Mouse (Mus musculus) left cerebral cortex, postnatal 10 days (tissue): ENCODE data around the gene Zfp579. TPM values are rescaled to one million over a fixed set of nuclear protein-coding genes. Genes with fewer than 3 reads are reported as not detected.
"Not testable (repeated sequence)": the region's sequence is repeated elsewhere in the genome, so short reads cannot be mapped to it uniquely, and the experiment has no call there.

Experiments used
- DNase-seq, 2 experiments: peaks; one replicate each; pipeline ENCODE4 v3.0.0; 2021 to 2022; ENCODE audit warnings: low spot score in 2 of 2, mixed read lengths in 1 of 2; ENCODE audit errors: extremely low spot score in 1 of 2
- intact Hi-C: fragments of 180-260 bp; cut with DNase I; formaldehyde crosslinking; loops from one replicate; pipeline ENCODE4 v1.15.1; 2025
- total RNA-seq, 2 experiments: library from RNA; stranded (reverse); gene quantifications; 2 replicates each; pipeline ENCODE4 v1.2.3; 2021

Gene Zfp579
- 10 to 100 TPM; 29.7 to 33.6 TPM for total RNA-seq

DNA sequence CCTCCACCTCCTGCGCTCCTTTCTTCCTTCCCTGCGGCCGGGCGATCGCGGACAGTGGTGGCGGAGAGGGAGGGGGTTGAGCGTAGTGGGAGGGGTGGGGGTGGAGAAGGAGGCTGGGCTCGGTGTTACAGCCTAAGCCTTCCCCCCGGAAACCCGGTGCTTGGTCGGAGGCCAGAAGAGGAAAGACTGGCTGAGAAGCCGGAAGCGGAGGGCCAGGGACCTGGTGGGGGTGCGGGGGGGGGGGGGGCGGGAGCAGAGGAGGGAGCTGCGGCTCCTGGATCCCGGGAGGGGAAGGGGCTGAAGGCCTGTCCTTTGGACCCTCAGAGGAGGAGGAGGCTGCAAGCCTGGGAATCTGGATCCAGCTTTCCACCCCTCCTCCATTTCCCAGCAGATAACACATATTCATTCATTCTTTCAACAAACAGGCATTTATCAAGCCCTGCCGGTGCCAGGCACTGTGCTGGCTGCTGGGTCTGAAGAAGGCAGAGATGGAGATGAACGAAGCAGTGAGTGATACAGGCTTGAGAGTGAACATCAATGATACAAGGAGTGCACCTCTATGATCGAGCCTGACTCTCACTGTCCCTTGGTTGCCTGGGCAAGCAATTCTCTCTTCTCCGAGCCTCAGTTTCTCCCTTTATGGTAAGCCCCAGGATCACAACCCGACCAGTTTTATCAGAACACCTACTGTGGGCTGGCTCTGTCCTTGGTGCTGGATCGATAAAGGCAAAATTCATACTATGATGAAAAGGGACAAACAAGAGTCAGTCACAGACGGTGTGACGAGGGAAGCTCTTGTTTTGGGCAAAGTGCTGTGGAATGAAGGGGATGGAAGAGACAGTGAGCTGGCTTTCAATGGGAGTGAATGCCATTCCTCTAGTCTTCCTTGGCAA is at the start of gene Zfp579:
TSS of gene Zfp579 (minus strand) at position 156 of the 893 bp plus-strand sequence.
- intact Hi-C loops, result no loop called here
- peak; percentile 93 to 96 for DNase-seq

DNA sequence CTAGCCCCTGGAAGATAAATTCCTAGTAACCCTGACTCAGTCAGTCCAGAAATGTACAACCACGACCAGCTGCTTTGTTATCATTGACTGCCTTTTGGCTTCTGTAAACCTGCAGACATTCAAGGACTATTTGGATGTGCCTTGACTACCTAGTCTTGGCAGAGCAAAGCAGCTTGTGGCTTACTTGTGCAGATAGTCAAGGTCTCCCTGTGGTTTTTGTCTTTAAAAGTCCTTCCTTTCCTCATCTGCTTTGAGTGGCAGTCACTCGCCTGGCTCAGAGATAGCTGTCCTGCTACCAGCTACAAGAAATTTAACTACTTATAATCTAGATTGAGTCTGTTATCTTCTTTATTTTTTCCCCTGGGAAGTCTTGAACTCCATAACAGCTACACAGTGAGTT is 49.0 kb upstream of the Zfp579 start:
- DNase-seq, result no peak
- intact Hi-C loops, result loop anchor here (5.0 kb wide), 1 partner anchor 103 kb away; no protein-coding TSS in a partner anchor

DNA sequence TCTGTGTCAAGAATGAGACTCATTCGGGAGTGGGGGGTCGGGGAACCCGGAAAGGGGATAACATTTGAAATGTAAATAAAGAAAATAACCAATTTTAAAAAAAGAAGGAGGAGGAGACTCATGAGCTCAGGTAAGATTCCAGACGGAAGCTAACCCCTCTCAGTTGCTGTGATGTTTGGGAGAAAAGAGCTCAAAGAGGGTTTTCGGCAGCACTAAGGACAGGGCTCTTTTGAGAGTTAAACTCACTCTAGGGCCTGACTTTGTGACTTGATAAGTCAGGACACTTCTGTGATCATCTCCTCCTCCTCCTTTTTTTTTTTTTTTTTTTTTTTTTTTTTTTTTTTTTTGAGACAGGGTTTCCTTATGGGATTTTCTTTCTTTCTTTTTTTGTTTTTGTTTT is 43.0 kb upstream of the Zfp579 start:
- no peak for DNase-seq
- intact Hi-C loops, result no loop called here

DNA sequence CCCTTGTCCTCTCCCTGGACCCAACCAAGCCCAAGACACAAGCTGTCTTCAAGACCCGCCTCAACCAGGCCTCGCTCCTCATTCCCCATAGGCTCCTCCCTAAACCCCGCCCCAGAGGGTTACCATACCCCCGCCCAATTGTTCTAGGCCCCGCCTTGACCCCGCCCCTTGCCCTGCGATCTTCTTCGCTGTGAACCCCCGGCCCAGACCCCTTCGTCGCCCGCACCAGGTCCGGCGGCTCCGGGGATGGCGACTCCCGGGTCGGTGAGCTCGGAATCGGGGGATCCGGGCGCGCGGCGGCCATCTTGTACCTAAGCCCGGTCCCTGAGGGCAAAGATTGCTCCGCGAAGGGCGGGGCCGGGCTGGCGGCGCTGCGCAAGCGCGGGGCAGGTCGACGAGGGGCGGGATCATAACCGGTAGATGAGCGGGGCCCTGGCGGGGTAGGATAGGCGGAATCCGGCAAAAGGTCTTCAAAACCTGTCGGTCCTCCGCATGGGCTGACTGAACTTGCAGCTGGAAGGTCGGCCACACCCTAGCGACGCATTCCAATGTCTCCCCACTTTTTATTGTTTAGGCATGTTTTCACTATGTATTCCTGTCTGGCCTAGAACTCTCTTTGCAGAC is 42.3 kb upstream of the Zfp579 start, which contains the start of gene Zfp784:
TSS of gene Zfp784 (minus strand) at position 338 of the 624 bp plus-strand sequence.
- DNase-seq, result peak; percentile 82 to 96
- intact Hi-C loops, result no loop called here

DNA sequence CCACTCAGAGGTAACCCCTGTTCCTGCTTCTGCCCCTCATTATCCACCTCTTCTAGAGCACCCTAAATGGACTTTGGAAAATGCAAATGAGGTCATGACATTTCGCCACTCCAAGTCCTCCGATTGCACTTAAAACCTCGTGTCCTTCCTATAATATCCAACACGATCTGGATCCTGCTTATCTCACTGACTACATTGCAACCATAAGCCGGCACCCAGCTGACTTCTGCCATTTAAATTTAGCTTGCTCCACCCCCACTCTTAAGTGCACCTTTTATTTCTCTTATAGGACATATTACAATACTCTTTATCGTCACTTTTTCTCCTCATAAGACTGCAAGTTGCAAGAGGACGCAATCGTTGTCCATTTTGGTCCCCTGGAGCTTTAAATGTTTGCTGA is 41.5 kb upstream of the Zfp579 start:
- no peak for DNase-seq
- intact Hi-C loops, result no loop called here

DNA sequence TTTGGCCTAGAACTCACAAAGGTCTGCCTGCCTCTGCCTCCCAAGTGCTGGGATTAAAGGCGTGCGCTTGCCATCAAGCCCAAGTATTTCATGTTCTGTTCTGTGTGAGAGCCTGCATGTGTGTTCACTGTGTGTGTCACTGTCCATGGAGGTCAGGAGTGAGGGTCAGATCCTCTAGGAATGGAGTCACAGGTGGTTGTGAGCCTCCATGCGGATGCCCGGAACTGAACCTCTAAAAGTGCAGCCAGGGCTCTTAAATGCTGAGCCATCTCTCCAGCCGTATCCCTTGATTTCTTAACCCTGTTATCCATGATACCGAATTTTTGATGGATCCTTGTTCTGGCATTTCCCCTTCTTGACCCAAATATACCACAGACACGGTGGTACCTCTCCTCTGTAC is 41.1 kb upstream of the Zfp579 start:
- no peak for DNase-seq
- intact Hi-C loops, result no loop called here

DNA sequence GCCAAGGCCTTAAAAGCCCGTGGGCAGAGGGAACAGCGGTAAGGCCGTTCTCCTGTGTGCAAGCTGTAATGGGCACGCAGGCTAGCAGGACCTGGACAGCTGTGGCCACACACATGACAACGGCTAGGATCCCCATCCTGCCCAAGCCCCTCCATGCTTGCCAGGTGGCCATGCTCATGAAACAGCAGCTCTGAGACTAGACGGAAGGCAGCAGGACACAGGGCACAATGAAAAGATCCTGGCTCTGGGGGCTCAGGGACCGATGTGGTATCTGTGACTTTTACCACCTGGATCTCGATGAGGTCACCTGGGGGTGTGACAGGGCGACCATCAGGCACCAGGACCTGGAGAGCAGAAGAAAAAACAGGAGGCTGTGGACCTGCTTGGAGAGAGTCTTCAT is 40.2 kb upstream of the Zfp579 start:
- DNase-seq, result no peak
- intact Hi-C loops, result no loop called here

DNA sequence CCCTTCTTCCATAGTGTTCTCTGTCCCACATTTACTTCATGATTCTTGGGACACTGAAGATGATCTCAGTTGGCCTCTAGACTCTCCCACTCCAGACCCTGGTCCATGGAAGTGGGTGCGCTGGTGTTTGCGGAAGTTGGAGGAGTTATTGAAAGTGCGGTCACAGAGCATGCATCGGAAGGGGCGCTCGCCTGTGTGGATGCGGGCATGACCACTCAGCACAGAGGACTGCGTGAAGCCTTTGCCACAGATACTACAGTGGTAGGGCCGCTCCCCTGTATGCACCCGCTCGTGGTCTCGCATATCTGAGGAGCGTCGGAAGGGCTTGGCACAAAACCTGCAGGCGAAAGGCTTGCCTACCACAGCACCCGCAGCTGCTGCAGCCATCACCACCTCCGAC is 39.7 kb upstream of the Zfp579 start:
- intact Hi-C loops, result no loop called here
- peak in 1 of 2 experiments; percentile 30 for DNase-seq

DNA sequence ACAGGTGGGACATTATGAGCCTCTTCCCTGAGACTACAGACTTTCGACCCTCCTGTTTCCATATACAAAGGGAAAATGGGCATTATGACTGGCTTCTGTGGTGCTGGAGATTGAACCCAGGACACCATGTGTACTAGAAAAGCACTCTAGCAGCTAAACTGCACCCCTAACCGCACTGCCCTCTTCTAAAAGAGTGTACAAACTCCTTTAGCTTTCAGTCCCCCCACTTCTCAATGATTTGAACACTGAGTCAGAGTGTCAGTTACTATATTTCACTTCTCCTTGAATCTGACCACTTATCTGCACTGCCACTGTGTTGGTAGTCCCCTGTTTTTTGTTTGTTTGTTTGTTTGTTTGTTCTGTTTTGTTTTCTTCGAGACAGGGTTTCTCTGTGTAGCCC is 37.9 kb upstream of the Zfp579 start, which contains the start of gene 4632433K11Rik:
TSS of gene 4632433K11Rik (plus strand) at position 301 of the 400 bp plus-strand sequence.
- intact Hi-C loops, result no loop called here
- no peak for DNase-seq

DNA sequence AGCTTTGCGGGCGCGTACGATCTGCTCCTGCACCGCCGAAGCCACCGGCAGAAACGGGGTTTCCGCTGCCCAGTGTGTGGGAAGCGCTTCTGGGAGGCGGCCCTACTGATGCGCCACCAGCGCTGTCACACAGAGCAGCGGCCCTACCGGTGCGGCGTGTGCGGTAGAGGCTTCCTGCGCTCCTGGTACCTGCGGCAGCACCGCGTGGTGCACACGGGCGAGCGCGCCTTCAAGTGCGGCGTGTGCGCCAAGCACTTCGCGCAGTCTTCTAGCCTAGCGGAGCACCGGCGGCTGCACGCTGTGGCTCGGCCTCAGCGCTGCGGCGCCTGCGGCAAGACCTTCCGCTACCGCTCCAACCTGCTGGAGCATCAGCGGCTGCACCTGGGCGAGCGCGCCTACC is 35.5 kb upstream of the Zfp579 start:
- intact Hi-C loops, result no loop called here

DNA sequence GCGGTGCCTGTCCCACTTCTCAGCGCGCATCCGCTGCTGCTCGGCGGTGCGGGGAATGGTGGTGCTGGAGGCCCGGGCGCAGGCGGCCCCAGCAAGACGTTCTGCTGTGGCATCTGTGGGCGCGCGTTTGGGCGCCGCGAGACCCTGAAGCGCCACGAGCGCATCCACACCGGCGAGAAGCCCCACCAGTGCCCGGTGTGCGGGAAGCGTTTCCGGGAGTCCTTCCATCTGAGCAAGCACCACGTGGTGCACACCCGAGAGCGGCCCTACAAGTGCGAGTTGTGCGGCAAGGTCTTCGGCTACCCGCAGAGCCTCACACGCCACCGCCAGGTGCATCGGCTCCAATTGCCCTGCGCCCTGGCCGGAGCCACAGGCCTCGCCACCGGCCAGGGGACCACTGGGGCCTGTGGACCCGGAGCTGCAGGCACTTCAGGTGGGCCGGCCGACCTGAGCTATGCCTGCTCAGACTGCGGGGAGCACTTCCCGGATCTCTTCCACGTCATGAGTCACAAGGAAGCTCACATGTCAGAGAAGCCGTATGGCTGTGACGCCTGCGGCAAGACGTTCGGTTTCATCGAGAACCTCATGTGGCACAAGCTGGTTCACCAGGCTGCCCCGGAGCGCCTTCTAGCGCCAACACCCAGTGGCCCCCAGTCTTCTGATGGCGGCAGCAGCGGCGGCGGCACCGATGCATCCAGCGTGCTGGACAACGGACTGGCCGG is 34.8 kb upstream of the Zfp579 start:
- peak in 1 of 2 experiments; percentile 36 for DNase-seq
- intact Hi-C loops, result no loop called here

More for the DNA sequence above, 35.5 kb upstream of the Zfp579 start:
- no peak for DNase-seq

DNA sequence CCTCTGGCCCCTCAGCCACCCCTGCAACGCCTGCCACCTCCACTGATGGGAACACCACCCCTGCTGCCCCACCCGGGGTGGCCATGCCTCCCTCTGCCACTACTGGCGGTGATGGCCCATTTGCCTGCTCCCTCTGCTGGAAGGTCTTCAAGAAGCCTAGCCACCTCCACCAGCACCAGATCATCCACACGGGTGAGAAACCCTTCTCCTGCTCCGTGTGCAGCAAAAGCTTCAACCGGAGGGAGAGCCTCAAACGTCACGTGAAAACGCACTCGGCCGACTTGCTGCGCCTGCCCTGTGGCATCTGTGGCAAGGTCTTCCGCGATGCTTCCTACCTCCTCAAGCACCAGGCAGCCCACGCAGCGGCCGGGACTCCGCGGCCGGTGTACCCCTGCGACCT is 34.0 kb upstream of the Zfp579 start:
- intact Hi-C loops, result no loop called here

DNA sequence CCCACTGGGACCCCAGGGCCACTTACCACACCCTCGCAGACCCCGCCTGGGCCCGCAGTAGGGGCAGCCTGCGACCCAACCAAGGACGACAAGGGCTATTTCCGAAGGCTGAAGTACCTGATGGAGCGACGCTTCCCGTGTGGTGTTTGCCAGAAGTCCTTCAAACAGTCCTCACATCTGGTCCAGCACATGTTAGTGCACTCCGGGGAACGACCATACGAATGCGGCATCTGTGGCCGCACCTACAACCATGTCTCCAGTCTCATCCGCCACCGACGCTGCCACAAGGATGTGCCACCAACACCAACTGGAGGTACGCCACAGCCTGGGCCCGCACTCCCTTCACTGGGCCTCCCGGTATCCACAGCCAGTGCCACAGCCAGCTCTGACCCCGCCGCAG is 33.6 kb upstream of the Zfp579 start:
- no peak for DNase-seq
- intact Hi-C loops, result no loop called here

More for the DNA sequence above, 34.0 kb upstream of the Zfp579 start:
- DNase-seq, result peak in 1 of 2 experiments; percentile 37

DNA sequence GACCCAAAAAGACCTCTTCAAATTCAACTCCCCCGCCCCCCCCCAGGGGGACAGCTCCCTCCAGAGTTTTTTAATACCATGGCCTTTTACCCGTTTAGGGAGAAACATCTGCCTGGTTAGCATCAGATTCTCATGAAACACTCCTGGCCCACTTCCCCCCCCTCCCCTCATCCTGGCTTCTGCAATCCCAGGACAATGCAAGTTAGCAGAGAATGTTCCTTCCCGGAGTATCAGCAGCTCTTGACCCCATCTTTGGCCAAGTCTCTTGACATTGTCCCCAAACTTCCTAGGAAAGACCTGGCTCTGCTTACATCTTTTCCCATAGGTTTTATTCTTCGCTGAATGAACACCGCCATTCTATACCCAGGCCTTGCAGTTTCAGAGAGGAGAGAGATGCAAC is 25.2 kb upstream of the Zfp579 start:
- peak in 1 of 2 experiments; percentile 25 for DNase-seq
- intact Hi-C loops, result no loop called here

DNA sequence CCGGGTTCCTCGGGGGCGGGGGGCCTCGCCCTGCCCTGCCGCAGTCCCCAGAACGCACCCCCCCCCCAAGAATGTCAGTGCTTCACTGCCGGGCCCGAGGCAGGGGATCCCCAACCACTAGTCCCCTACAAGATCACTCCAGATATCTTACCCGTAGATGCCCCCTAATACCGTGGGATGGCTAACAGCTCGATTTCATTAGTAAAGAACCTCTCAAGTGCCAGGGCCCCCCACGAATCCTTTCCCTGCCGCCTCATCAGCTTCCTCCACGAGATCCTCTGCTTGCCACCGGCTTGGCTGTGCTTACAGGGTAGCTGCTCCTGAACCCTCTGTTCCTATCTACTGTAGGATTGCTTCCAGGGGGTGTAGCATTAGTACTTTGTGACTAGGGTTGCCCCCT is 24.7 kb upstream of the Zfp579 start:
- intact Hi-C loops, result no loop called here
- no peak for DNase-seq

DNA sequence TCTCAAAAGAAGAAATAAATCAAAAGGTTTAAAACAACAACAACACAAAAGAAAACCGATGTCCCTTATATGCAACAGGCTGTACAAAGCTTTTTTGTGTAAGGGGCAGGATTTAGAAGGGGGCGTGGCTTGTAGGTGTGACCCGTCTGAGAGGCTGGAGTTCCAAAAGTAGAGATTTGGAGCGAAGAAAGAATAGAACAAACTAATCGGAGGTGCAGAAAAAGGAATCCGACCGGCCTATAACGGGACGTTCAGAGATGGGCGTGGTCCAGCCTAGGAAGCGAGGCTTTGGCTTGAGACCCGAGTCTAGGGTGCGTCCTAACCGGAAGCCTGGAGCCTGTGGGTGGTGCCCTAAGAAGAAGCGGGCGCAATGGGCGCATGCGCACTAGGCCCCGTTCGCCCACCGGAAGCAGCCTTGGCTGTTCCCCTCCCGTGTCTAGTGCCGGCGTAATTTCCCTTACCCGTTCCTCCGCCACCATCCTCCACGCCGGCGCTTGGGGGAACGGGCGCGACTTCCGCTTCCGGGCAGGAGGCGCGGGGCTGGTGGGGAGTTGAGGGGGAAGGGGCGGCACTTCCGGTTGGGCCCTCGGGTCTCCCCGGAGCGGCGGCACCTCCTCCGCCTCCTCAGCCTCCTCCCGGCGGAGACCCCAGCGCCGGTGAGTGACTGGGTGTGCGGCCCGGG is 24.2 kb upstream of the Zfp579 start, which contains the start of the genes Zfp865 and Ccdc106:
TSS of gene Zfp865 (plus strand) at position 377 of the 682 bp plus-strand sequence.
TSS of gene Ccdc106 (plus strand) at position 554 of the 682 bp plus-strand sequence.
- intact Hi-C loops, result no loop called here
- DNase-seq, result peak; percentile 99 to 100

DNA sequence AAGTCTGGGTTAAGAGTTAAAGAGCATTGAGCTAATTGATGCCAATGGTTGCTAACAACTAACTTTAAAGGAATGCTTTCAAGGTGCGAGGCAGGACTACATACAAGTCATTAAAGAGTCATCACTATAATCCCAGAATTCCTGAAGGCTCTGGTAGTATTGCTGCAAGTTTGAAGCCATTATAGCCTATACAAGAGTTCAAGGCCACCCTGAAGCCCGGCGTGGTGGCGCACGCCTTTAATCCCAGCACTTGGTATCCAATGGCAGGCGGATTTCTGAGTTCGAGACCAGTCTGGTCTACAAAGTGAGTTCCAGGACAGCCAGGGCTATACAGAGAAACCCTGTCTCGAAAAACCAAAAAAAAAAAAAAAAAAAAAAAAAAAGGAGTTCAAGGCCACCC is 23.6 kb upstream of the Zfp579 start:
- DNase-seq, intact Hi-C loops: not testable (repeated sequence)

DNA sequence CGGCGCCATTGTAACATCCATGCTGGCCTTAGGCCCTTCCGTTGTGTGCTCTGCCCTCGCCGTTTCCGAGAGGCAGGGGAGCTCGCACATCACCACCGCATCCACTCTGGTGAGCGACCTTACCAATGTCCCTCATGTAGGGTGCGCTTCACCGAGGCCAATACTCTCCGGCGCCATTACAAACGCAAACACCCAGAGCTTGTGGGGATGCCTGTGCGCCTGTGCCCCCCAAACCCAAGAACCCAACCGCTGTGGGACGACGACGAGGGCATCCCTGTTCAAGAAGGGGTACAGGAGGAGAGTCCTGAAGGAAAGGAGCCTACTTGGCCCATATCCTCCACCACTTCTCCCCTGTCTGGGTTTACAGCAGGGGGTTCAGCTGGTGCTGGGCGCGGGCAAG is 22.0 kb upstream of the Zfp579 start:
- intact Hi-C loops, result no loop called here

DNA sequence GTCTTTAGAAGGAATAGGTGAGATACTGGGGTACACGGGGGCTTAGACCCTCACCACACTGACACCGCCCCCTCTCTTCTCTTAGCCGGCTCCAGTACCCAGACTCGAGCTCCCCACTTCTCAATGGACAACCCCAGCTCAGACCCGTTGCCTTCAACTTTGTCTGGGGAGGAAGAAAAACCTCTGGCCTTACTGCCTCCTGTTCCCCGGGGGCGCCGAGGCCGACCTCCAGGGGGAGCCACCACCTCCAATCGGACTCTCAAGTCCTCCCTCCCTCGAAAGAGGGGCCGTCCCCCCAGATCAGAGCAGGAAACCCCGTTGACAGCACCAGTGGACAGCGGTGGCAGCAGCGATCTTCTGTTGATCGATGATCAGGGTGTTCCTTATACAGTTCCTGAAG is 21.4 kb upstream of the Zfp579 start:
- DNase-seq, result peak in 1 of 2 experiments; percentile 73
- intact Hi-C loops, result no loop called here

More for the DNA sequence above, 22.0 kb upstream of the Zfp579 start:
- DNase-seq, result peak in 1 of 2 experiments; percentile 27
